Mouse (Mus musculus) small intestine, adult 10 weeks (tissue): ENCODE measurements around the gene Ldlrad1. TPM values are rescaled to one million over a fixed set of nuclear protein-coding genes. Genes with fewer than 3 reads are reported as not detected.

Experiments used
- polyA plus RNA-seq: library from polyadenylated mRNA; stranded (reverse); fragments of 350-450 nt; fragmentation: Illumina TruSeq; extraction: RNeasy Lipid Tissue Mini Kit (QIAGEN cat#74804); gene quantifications from one replicate; pipeline ENCODE4 v1.2.3, GENCODE M21; 2014; ENCODE audit warnings: low replicate concordance

Ldlrad1 gene
- not detected for polyA plus RNA-seq

GRCm38 (mm10) chr4:107208880-107209279 is at the start of gene Ldlrad1:
TSS of gene Ldlrad1 (plus strand) at chr4:107209180.

DNA sequence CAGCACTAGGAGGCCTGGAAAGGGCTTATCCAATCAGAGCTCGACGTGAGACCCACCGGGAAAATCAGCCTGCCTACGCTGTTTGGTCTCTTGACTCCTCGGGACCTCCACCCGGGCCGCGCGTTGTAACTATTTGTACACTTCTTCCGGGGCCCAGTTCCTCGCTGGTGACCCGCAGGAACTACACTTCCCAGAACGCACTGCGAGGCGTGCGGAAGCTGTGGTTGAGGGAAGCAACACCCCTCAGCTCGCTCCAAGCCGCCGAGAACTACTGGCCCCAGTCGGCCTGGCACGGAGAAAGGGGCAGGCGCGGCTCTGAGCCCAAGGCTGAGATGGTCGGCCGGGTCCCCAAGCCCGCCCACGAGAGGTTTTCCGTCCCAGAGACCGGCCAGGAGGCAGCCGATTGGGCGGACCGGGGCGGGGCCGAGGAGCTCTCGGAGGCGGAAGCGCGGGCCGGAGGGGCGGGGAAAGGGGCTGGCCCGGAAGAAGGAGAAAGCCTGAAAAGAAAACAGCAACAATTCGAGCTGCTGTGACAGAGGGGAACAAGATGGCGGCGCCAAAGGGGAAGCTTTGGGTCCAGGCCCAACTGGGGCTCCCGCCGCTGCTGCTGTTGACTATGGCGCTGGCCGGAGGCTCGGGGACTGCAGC is 30.7 kb upstream of the Ldlrad1 start, which contains the start of gene Tmem59:
Gene Tmem59 (plus strand): TSS at position 218 of the 648 bp plus-strand sequence.

GRCm38 (mm10) chr4:107178830-107179490 is 30.0 kb upstream of the Ldlrad1 start, which contains the start of gene Tceanc2:
TSS of gene Tceanc2 (minus strand) at chr4:107179116.

GRCm38 (mm10) chr4:107253125-107254091 is 44.4 kb downstream of the Ldlrad1 start, which contains the start of the genes Lrrc42 and Hspb11:
TSS of gene Lrrc42 (minus strand) at chr4:107253532.
TSS of gene Hspb11 (plus strand) at chr4:107253593.

Other genes starting within 250 kb of the Ldlrad1 start
- gene Mrpl37, start 142.3 kb upstream of the Ldlrad1 start, polyA plus RNA-seq, result 19.3 TPM
- gene Cyb5rl, start 142.2 kb upstream of the Ldlrad1 start, polyA plus RNA-seq, result 0.78 TPM
- not detected for gene Cdcp2, start 112.3 kb upstream of the Ldlrad1 start, polyA plus RNA-seq
- 727 TPM for gene Tmem59, start 30.8 kb upstream of the Ldlrad1 start, polyA plus RNA-seq
- gene Tceanc2, start 30.1 kb upstream of the Ldlrad1 start, polyA plus RNA-seq, result 29.7 TPM
- gene Lrrc42, start 44.4 kb downstream of the Ldlrad1 start, polyA plus RNA-seq, result 13.4 TPM
- 41.3 TPM for gene Hspb11, start 44.4 kb downstream of the Ldlrad1 start, polyA plus RNA-seq
- gene Dio1, start 98.0 kb downstream of the Ldlrad1 start, polyA plus RNA-seq, result 163 TPM
- gene Yipf1, start 105.2 kb downstream of the Ldlrad1 start, polyA plus RNA-seq, result 48.8 TPM
- gene Ndc1, start 158.6 kb downstream of the Ldlrad1 start, polyA plus RNA-seq, result 15.2 TPM
- gene Glis1, start 225.4 kb downstream of the Ldlrad1 start, polyA plus RNA-seq, result not detected